Mouse (Mus musculus): ENCODE data around the gene Camkv. TPM values are rescaled to one million over a fixed set of nuclear protein-coding genes. Genes with fewer than 3 reads are reported as not detected.

The Camkv gene
- polyA plus RNA-seq, 1 experiment from 2014 or later, result 16.7 TPM

DNA sequence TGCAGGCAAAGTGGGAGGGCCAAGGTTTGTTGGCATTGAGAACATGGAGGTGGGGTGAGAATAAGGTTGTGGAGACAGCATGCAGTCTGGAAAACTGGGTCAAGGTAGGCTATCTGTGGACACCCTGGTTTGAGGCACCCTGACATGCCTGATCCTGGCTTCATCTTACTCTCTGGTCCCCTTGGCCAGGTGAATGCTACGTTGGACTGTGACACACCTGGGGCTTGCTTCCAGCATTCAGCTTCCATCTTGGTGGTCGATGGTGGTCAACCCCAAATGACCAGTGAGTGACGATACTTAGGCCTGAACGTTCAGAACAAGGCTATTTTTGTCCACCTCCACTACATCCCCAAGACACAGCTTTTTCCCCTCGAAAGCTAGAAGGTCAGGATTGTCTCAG lies 60.6 kb downstream of the Camkv start, which contains the start of gene Gm20662:
Gene Gm20662, plus strand, starts transcription at position 301 of the 400 bp plus-strand sequence.
- H3K4me2 ChIP-seq (ENCODE audit: low read length), result no peak within 1 kb of the TSS
- no peaks in the 10 kb centered on the region for H3K9me3 ChIP-seq (ENCODE audit: control insufficient read depth, low read length)
- no peaks in the 10 kb centered on the region for H3K4me1 ChIP-seq (ENCODE audit: control insufficient read depth, insufficient read depth, low read length)
- ATAC-seq (ENCODE audit: low FRiP score, low TSS enrichment) (no peak), DNase-seq (no peak)
- no peak within 1 kb of the TSS for H3K9ac ChIP-seq (replicated peaks; ENCODE audit: low read length)
- WGBS, result 87% methylated on average over 5 of the region's 5 CpGs
- H3K4me3 ChIP-seq (replicated peaks; ENCODE audit: low read depth, low read length), result no peak within 1 kb of the TSS
- no peaks in the 10 kb centered on the region for H3K36me3 ChIP-seq (ENCODE audit: control insufficient read depth, insufficient read depth, low read length)
- H3K27ac ChIP-seq (replicated peaks; ENCODE audit: low read depth, low read length), result no peak within 1 kb of the TSS
- H3K27me3 ChIP-seq (ENCODE audit: control insufficient read depth, insufficient read depth, low read length), result no peaks in the 10 kb centered on the region

Other genes with a start within 250 kb of the Camkv start
- 34.0 and 37.0 TPM in 2 replicates for gene Sema3f, start 225.2 kb upstream of the Camkv start, polyA plus RNA-seq (2014; fragmentation: Nextera tagmentation; extraction: Ambion mirVana)
- 190 and 241 TPM in 2 replicates for gene Rbm5, start 164.7 kb upstream of the Camkv start, polyA plus RNA-seq (2014; fragmentation: Nextera tagmentation; extraction: Ambion mirVana)
- gene Rbm6, start 62.4 kb upstream of the Camkv start, polyA plus RNA-seq (2014; fragmentation: Nextera tagmentation; extraction: Ambion mirVana), result 72.6 and 95.5 TPM in 2 replicates
- gene Mon1a, start 47.5 kb upstream of the Camkv start, polyA plus RNA-seq (2014; fragmentation: Nextera tagmentation; extraction: Ambion mirVana), result 21.8 and 25.5 TPM in 2 replicates
- 0.58 and 0.82 TPM in 2 replicates for gene Mst1r, start 28.8 kb upstream of the Camkv start, polyA plus RNA-seq (2014; fragmentation: Nextera tagmentation; extraction: Ambion mirVana)
- not detected in 2 replicates for gene Actl11, start 7.2 kb upstream of the Camkv start, polyA plus RNA-seq (2014; fragmentation: Nextera tagmentation; extraction: Ambion mirVana)
- gene Traip, start 14.5 kb downstream of the Camkv start, polyA plus RNA-seq (2014; fragmentation: Nextera tagmentation; extraction: Ambion mirVana), result 10.3 and 10.4 TPM in 2 replicates
- 2.6 and 5.0 TPM in 2 replicates for gene Uba7, start 39.8 kb downstream of the Camkv start, polyA plus RNA-seq (2014; fragmentation: Nextera tagmentation; extraction: Ambion mirVana)
- 0.47 and 0.49 TPM in 2 replicates for gene Gm20661, start 47.4 kb downstream of the Camkv start, polyA plus RNA-seq (2014; fragmentation: Nextera tagmentation; extraction: Ambion mirVana)
- gene Inka1, start 50.2 kb downstream of the Camkv start, polyA plus RNA-seq (2014; fragmentation: Nextera tagmentation; extraction: Ambion mirVana), result 12.1 and 13.3 TPM in 2 replicates
- gene Cdhr4, start 56.8 kb downstream of the Camkv start, polyA plus RNA-seq (2014; fragmentation: Nextera tagmentation; extraction: Ambion mirVana), result 1.1 and 1.2 TPM in 2 replicates
- gene Gm20662, start 60.7 kb downstream of the Camkv start, polyA plus RNA-seq (2014; fragmentation: Nextera tagmentation; extraction: Ambion mirVana), result 0.72 TPM in 1 of 2 replicates, not detected in the other
- gene Ip6k1, start 66.8 kb downstream of the Camkv start, polyA plus RNA-seq (2014; fragmentation: Nextera tagmentation; extraction: Ambion mirVana), result 61.1 and 64.4 TPM in 2 replicates
- 14.0 and 16.7 TPM in 2 replicates for gene Gmppb, start 113.6 kb downstream of the Camkv start, polyA plus RNA-seq (2014; fragmentation: Nextera tagmentation; extraction: Ambion mirVana)
- 2.4 and 3.5 TPM in 2 replicates for gene Amigo3, start 117.5 kb downstream of the Camkv start, polyA plus RNA-seq (2014; fragmentation: Nextera tagmentation; extraction: Ambion mirVana)
- not detected in 2 replicates for gene Mst1, start 144.8 kb downstream of the Camkv start, polyA plus RNA-seq (2014; fragmentation: Nextera tagmentation; extraction: Ambion mirVana)
- 54.8 and 56.2 TPM in 2 replicates for gene Rnf123, start 147.7 kb downstream of the Camkv start, polyA plus RNA-seq (2014; fragmentation: Nextera tagmentation; extraction: Ambion mirVana)
- 38.0 and 43.8 TPM in 2 replicates for gene Apeh, start 158.9 kb downstream of the Camkv start, polyA plus RNA-seq (2014; fragmentation: Nextera tagmentation; extraction: Ambion mirVana)

All from midbrain, embryonic 14.5 days (tissue).